Mouse (Mus musculus) heart, adult 8-10 months (tissue): ENCODE results near the gene Tmem52. TPM values are rescaled to one million over a fixed set of nuclear protein-coding genes. Genes with fewer than 3 reads are reported as not detected.
"Not testable (repeated sequence)": the region's sequence is repeated elsewhere in the genome, so short reads cannot be mapped to it uniquely, and the experiment has no call there.

Experiments used
- DNase-seq: peaks from one replicate; pipeline ENCODE4 v3.0.0; 2022; ENCODE audit warnings: low spot score
- total RNA-seq, 4 experiments: library from RNA; stranded (reverse); gene quantifications; 2 replicates each; pipeline ENCODE4 v1.2.4; 2022

Tmem52 gene
- total RNA-seq, result 1 to 10 TPM; 4.2 to 9.6 (median 6.2) TPM

DNA sequence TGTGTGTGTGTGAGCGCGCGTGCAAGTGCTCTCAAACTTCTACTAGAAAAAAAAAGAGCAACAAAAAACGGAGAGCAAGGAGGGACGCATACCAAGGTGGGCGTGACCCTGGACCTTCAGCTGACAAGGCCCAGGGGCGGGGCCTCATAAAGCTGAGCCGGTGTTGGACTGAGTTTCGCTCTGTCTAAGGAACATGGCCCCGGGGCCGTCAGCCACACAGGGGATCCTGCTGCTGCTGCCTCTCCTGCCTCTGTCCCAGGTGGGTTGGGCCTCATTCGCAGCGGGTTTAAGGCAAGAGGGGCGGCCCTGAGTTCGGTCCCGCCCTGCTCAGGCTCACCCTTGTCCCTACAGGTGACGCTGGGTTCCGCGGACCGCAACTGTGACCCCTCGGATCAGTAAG is at the start of gene Tmem52:
Tmem52 (plus strand) TSS at position 163 of the 400 bp plus-strand sequence.
- no peak for DNase-seq

GRCm38 (mm10) chr4:155420137-155420536 is 48.8 kb upstream of the Tmem52 start:
- DNase-seq, result no peak

- not testable (repeated sequence) for DNase-seq
Observed at GRCm38 (mm10) chr4:155421412-155422370, 47.2 kb upstream of the Tmem52 start.

GRCm38 (mm10) chr4:155423988-155424387 is 44.9 kb upstream of the Tmem52 start:
- no peak for DNase-seq

- no peak for DNase-seq
Observed at GRCm38 (mm10) chr4:155426272-155426671, 42.6 kb upstream of the Tmem52 start.

DNA sequence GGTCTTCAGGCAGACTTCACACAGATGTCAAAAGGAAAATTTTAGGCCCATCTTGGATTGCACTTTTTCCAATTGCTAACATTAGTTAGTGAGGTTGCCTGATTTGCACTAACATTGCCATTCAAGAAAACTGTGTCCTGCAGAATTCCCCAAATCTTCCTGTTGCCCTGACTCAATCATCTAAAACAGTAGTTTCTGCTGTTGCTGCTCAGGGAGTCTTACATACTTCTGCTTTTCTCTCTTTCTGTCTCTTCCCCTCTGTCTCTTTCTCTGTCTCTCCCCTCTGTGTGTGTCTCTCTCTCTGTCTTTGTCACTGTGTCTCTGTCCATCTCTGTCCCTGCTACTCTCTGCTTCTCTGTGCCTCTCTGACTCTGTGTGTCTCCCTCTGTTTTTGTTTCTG is 40.5 kb upstream of the Tmem52 start:
- no peak for DNase-seq

DNA sequence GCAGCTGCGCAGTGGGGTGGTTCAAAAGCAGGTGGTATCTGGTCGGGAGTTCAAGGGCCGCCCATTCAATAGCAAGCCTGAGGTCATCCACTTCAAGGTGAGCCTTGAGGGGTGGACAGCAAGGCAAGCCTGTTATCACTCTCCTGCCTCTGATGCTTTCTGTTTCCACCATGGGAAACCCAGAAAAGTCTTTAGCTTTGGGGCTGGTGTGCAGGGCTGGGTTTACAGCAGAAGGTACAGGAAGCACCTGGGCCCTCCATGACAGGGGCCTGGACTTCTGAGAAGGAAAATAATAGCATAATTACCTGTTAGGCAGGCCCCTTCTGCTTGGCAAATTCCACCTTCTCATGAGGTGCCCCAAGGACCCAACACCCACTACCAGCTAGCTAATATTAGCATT is 39.7 kb upstream of the Tmem52 start:
- DNase-seq, result no peak

DNA sequence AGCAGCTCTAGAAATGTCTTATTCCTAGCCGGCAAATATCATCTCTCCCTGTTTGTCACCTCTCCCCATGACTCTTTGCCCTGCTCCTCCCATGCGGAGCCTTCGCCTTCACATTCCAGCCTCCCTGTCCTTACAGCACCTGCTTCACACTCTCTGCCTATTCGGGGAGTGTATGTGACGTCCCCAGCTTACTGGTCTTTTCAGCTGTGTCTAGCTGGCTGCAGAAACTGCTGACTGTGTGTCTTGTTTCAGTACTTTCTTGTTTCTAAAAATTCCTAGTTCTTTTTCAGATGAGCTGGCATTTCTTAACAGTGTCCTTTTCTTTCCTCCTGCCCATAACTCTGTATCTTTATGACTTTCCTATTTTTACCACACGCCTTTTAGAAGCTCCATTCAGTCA is 36.6 kb upstream of the Tmem52 start:
- DNase-seq, result no peak

- peak; percentile 12 for DNase-seq
Observed at GRCm38 (mm10) chr4:155433993-155434392, 34.9 kb upstream of the Tmem52 start.

GRCm38 (mm10) chr4:155442808-155443207 is 26.1 kb upstream of the Tmem52 start:
- no peak for DNase-seq

GRCm38 (mm10) chr4:155451597-155451996 is 17.3 kb upstream of the Tmem52 start:
- DNase-seq, result no peak

DNA sequence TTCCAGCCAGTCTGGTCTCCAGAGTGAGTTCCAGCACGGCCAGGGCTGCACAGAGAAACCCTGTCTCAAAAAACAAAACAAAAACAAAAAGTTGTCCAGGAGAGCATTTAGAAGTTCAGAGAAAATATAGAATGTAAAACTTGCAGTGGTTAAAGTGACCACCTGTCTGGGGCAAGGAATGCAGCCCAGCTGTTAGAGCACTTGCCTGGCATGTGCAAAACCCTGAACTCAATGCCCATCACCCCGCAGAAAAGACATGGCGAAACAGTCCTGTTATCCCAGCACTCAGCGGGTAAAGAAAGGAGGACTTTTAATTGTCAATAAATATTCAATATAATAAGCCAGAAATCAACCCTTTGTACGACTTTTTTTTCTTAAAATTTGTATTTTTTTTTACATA is 10.3 kb upstream of the Tmem52 start:
- no peak for DNase-seq

DNA sequence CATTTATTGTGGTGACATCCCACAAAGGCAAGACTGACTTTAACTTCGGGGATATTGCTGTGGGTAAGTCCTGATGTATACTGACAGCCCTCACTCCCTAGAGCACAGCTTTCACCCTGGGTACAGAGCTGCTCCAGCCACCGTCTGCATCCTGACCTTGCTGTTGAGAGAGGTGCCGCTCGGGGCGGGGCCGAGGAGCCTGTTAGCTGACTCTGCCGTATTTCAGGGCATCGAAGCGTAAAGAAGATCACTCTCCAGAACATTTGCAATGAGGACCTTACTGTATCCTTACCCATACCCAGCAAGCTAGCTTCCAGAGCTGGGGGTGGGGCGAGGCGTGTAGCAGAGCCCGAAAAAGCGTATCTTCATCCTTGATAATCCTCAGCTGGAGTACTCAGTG is 5.9 kb upstream of the Tmem52 start:
- no peak for DNase-seq

DNA sequence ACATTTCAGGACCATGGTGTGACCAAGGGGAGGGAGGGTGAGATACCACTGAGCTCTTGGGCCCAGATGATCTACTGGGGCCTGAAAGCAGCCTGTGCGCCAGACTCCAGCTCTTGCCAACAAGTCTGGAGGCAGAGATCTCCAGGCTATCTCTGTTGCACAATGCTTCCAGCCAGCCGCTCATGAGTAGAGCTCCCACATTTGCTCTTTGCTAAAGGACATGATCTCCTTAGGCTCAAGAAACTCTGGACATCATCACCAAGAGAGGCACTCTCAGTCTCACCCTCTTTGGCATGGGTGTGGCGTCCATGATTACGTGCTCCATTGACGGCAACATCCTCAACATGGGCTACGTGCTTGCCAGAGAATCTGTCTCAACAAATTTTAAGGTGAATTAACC is 5.3 kb upstream of the Tmem52 start:
- no peak for DNase-seq

GRCm38 (mm10) chr4:155464061-155464460 is 4.9 kb upstream of the Tmem52 start:
- no peak for DNase-seq

- DNase-seq, result no peak
Observed at GRCm38 (mm10) chr4:155465607-155466006, 3.3 kb upstream of the Tmem52 start.

GRCm38 (mm10) chr4:155466080-155466479 is 2.8 kb upstream of the Tmem52 start:
- DNase-seq, result no peak

- no peak for DNase-seq
Observed at GRCm38 (mm10) chr4:155467237-155468010, 1.5 kb upstream of the Tmem52 start.

DNA sequence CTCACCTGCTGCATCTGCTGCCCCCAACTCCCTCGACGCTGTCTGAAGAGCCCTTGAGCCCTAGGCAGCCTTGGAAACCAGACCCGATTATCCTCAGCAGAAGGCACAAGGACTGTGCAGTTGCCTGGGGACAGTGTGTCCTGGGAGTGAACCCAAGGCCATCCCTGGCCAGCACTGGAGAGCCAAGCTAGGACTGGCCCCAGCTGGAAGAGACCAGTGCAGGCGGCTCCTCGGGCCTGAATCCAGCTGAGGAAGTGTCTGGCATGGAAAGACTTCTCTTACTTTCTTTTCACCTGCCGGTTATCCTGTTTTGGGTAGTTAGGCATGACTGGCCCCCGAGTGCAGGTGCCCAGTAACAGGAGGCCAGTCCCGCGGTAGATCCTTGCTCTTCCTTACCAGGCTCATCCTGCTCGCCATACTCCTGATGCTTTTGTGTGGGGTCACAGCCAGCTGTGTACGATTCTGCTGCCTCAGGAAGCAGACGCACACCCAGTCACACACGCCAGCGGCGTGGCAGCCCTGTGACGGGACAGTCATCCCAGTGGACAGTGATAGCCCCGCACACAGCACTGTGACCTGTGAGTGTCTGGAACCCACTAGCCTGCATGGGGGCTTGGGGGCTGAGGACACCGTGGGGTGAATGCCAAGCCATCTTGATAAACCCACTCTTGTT is 812 bp downstream of the Tmem52 start:
- DNase-seq, result peak; percentile 68

DNA sequence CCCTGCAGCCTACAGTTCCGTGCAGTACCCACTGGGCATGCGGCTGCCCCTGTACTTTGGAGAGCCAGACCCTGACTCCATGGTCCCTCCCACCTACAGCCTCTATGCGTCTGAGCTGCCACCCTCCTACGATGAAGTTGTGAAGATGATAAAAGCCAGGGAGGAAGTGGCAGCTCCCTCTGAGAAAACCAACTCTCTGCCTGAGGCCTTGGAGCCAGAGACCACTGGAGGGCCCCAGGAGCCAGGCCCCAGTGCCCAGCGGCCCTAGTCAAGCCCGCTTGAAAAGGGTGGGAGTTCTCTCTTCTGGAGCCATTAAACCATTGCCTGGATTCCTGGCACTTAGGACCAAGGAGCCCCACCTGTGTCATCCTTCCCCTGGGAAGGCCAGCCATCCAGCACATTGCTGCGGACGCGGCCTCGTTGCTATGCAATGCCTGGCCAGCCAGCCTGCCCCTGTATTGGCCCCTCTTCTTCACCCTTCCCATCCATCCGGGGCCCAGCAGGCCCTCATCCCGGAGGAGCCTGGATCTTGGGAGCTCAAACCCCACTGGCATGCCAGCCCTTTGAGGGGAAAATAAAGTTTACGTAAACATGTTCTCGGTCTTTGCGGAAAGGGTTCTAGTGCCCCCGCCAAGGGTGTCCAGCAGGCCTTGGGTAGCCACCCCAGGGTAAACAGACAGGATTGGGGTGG is 1.5 kb downstream of the Tmem52 start:
- no peak for DNase-seq

- DNase-seq, result no peak
Observed at GRCm38 (mm10) chr4:155470997-155471396, 2.1 kb downstream of the Tmem52 start.
